In the genomic region with DNA sequence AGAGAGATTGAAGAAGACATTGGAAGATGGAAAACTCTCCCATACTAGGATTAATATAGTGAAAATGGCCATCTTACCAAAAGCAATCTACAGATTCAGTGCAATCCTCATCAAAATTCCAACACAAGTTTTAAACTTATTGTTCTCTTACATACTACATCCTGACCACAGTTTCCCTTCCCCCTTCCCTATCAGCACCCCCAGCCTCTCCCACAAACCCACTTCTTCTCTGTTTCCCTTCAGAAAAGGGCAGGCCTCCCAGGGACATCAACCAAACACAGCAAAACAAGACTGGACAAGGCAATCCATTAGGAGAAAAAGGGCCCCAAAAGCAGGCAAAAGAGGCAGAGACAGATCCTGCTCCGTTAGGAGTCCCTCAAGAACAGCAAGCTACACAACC, we compare ENCODE assay signal across 14 mouse cellular contexts.
"Had no signal": no experiment of that assay in that cellular context is flagged by ENCODE, and none has a peak within 500 bp of the region (broad histone marks: within the 10 kb centered on the region; RNA-seq: fewer than 3 reads in every experiment).

No protein-coding gene starts in this region.

- H3K36me3 ChIP-seq: limb, embryonic 10.5 days; liver, embryonic 15.5 days; neural tube, embryonic 15.5 days had no signal

- H3K4me2 ChIP-seq: liver, embryonic 15.5 days; lung, embryonic 14.5 days; midbrain, embryonic 11.5 days; neural tube, embryonic 15.5 days had no signal

- ATAC-seq: midbrain, embryonic 16.5 days had no signal

- H3K4me1 ChIP-seq: liver, embryonic 15.5 days; neural tube, embryonic 15.5 days had no signal

- DNase-seq: kidney, adult 11 months; kidney, postnatal 10 days; kidney, postnatal 4 days; lung, embryonic 14.5 days; lung, postnatal 10 days; thymus, postnatal 4 days had no signal

- H3K4me3 ChIP-seq: layer of hippocampus, adult 2 months; limb, embryonic 10.5 days; liver, embryonic 15.5 days; neural tube, embryonic 15.5 days had no signal

- H3K27me3 ChIP-seq: liver, embryonic 15.5 days; neural tube, embryonic 15.5 days had no signal

- H3K9ac ChIP-seq: liver, embryonic 15.5 days; lung, embryonic 14.5 days; neural tube, embryonic 15.5 days had no signal

- H3K27ac ChIP-seq: layer of hippocampus, adult 2 months; limb, embryonic 10.5 days; liver, embryonic 15.5 days; macrophage; neural tube, embryonic 15.5 days; stomach, postnatal 0 days had no signal

- H3K9me3 ChIP-seq: limb, embryonic 10.5 days; liver, embryonic 15.5 days; neural tube, embryonic 15.5 days had no signal
